Mouse (Mus musculus) urinary bladder, postnatal 14 days (tissue): Measurements from ENCODE around the gene Oxa1l.
"Not testable (repeated sequence)": the region's sequence is repeated elsewhere in the genome, so short reads cannot be mapped to it uniquely, and the experiment has no call there.

Source experiments
- DNase-seq: peaks from one replicate; pipeline ENCODE4 v3.0.0; 2021; ENCODE audit warnings: low spot score

The Oxa1l gene

DNA sequence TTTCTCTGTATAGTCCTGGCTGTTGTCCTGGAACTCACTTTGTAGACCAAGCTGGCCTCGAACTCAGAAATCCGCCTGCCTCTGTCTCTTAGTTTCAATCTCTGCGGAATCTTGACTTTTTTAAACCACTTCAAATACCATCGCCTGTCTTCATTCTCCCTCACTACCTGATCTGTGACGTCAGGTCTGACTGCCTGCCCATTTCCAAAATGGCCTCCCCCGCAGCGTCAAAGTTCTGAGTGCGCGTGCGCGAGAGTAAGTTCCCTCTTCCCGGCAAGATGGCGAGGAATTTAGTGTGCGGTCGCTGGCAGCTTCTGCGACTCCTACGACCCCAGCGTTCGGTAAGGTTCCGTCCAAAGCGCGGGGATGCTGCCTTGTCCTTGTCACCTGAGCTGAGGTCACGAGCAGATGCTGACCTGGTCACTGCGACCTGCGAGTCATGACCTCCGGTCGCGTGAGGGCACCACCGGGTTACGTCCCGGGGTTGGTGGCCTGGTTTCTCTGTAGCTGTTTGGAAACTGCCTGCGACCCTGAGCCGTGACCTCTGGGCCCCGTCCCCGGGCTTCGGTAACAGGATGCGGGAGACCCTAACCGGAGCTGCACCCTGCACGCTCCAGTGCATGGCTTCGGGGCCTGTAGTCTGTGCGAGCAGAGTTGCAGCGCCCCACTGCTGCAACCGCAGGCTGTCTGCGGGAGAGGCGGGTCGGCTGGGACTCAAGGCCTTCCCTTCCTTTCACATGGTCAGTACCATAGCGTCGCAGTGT lies at the start of gene Oxa1l:
TSS of gene Oxa1l (plus strand) at position 258 of the 764 bp plus-strand sequence.
- DNase-seq, result peak; percentile 96

DNA sequence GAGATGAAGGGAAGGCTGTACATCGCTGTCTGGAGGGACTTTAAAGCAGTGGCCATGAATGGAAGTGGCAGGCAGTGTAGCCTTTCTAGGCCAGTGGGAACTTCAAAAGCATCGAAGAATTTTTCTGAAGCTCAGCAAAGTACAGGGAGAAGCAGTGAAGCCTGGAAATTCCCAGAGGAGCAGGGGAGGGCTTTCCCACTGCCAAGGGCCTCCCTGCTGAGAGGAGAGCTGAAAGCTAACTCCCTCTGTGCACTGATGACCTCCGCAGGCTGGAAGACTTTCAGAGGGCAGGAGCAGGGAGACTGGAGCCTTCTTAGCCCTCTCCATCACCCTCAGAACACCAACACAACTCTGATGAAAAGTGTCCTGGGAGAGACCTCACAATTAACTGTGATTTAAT lies 48.9 kb upstream of the Oxa1l start:
- no peak for DNase-seq

DNA sequence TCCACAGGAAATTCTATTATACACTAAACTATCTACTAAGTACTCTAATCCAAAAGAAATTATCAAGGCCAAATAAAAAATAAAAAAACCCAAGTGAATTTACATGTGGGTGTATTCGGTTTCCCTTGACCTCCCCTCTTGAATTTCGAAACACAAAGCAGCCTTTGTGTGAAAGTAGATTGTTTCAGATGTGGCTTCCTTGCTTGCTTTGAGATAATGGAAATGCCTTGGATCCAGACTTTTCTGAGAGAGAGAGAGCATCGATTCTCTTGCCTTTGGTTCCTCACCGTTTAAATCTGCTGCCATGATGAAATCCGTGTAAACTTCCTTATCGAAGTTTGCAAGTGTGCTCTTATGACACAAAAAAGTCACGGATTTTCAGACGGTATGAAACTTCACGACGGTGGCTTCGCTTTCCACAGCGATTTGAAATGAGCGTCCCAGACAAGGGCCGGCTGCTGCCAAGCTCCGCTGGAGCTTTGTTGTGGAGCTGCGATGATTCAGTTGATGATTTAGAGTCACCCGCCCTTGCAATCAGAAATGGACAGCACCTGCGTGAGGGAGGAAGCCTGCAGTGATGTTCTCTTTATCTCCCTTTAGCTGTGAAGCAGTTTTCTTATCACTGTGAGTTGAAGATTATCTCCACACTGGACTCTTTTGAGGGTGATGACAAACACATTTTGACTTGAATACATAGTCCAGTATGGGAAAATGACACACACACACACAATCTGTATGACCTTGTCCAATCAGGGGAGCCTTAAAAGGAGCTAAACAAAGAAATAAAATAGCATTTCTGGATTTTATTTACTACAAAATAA lies 38.9 kb upstream of the Oxa1l start:
- no peak for DNase-seq

DNA sequence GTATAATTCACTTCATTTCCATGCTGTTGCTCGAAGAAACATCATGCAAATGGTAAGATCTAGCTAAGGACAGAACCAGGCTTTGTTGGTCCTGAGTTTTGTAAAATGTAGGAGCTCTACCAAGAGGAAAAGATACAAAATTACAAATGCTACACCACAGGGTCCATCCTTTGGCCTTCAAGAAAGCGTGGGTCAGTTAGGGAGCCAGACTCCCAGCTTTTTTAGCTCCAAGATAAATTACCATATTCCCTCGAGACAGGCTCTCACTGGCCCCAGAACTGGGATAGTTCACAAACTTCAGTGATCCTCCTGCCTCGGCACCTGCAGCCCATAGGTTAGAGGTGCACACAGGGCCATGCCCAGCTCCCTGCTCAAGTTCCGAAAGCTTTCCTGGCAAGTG lies 36.1 kb upstream of the Oxa1l start:
- no peak for DNase-seq

DNA sequence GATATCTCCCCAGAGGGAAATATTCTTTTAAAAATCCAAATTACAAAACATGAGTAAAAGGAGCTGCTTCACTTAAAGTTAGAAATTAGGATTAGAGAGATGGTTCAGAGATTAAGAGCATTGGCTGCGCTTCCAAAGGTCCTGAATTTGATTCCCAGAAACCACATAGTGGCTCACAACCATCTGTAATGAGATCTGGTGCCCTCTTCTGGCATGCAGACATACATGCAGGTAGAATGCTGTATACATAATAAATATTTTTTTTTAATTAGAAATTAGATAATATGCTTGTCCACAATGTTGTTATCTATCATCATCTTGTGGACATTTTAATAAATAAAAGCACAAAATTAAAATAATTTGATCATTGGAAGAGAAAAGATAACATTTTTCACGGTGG lies 32.1 kb upstream of the Oxa1l start:
- no peak for DNase-seq

DNA sequence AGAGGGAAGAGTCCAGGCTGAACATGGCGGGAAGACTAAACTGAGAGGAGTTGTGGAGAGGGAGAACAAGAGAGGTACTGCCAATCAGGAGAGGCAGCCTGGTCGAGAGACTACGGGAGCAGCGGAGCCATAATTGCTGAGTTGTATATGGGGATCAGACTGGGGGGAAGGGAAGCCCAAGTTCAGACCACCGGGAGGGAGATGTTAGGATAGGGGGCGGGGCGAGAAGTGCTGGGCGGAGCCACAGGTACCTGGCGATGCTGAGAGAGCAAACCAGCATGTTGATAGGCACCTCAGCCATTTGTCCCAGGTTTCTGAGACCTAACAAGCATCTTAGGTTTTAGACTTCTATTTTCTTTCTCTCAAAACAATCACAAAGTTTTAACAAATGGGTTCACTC lies 31.4 kb upstream of the Oxa1l start:
- DNase-seq, result no peak

DNA sequence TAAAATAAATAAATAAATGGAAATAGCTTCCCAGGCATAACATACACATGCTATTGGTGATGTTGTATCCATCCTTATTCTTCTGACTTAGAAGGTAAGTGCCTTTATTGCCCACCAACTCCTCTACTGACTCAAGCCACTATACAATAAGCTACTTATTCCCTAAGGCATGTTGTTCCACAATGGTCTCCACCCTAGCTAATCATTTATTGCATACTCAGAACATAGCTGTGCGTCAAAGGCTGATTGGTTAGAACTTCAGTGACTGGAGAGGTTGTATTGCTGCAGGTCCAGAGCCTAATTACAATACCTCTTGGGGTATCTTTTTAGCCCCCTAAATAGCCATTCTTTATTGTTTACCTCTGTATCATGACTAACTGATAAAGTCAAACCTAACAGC lies 29.5 kb upstream of the Oxa1l start:
- no peak for DNase-seq

DNA sequence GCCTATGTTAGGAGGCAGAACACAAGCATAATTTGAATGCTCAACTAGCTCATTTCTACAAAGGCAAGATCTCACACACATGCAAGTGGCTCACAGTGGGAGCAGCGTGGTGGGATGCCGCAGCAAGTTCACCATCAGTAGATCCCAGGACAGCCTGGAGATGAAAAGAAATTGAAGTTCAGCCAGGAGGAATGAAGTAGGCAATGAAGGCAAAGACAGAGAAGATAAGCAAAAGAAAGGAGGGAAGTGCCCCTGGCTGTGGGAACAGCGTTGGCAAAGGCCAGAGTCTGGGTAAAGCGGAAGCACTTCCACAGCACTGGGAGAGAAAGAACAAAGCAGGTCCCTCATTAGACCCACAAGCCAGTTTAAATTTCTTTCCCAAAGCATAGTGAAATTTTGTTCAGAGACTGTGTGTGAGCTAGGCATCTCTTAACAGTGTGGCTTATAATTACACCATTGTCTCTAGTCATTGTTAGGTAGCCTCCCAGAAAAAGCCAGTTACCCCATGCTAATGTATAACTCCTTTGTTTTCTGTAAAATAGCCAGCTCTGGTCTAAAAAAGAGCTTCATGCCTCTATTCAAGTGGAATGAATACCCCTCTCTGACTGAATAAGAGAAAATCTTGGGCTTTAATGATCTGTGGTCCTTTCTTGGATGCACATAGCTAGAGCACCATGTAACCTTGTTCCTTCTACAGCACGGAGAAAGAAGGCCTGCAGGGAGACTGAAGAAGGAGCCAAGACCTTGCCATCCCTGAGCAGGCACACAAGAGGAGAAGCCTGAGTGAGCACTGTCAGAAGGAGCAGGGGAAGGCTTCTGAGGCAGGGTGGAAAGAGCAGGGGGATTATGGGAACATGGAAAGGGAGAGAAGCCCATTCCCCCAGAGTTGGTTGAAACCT lies 28.2 kb upstream of the Oxa1l start:
- DNase-seq, result no peak

DNA sequence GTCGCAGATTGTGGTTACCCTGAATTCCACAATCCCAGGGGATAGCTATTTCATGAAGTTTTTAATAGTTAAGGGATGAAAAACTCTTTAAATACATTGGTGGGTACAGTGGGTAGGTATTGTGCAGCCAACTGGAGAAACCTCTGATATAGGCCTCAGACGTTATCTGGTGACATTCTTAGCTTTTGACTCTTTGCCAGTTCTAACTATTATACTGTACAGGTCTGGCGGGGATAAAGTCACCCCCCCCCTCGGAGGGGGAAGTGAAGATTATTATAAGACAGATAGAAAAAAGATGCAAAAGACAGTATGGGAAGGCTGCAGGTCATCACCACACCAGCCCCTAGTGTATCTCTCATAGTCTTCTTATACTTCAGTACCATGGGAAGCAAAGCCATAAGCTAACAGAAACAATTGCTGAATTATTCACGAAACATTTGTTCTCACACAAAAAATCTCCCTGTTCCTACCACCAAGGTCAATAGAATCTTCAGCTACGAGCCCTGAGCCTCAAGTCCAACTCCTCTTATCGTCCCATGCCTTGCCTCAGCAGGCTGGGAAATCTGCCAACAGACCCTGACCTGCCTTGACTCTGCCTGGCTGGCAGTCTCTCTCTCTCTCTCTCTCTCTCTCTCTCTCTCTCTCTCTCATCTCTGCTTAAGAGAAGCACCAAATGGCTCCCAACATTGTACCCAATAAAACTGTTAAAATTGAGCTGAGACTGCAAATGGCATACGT lies 27.0 kb upstream of the Oxa1l start:
- no peak for DNase-seq

DNA sequence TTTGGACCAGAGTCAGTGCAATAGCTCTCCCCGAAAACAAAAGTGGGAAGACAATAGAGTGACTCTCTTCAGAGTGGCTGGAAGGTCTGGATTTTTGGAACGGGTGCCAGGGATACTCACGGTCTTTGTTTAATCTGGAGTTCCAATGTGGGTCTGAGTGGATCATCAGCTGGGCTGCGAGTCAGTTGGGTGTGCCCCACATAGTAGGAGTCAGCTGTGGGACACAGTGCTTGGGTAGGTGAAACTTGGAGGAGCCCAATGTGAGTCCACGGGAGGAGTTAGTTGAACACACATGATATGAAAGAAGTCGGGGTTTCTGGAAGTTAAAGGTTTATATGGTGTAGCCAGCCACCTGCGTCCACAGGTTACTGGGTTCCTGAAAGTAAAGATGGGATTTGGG lies 19.8 kb upstream of the Oxa1l start:
- DNase-seq, result no peak

DNA sequence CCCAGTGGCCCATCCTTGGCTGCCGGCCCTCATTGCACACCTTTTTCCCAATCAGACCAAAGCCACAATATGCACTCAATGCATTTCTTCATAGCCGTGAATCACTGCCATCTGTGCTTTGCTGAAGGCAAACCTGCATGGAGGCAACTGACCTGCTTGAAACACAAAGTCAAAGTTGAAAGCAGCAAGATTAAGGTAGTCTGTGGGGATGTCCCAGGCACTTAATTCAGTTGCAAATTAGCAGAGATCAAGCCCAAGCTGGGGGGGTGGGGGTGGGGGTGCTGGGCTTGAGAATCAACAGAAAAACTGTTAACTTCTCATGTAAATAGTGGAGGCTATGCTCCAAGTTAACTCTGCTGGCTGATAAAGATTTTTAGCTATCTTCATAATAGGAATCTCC lies 18.8 kb upstream of the Oxa1l start:
- DNase-seq, result not testable (repeated sequence)

DNA sequence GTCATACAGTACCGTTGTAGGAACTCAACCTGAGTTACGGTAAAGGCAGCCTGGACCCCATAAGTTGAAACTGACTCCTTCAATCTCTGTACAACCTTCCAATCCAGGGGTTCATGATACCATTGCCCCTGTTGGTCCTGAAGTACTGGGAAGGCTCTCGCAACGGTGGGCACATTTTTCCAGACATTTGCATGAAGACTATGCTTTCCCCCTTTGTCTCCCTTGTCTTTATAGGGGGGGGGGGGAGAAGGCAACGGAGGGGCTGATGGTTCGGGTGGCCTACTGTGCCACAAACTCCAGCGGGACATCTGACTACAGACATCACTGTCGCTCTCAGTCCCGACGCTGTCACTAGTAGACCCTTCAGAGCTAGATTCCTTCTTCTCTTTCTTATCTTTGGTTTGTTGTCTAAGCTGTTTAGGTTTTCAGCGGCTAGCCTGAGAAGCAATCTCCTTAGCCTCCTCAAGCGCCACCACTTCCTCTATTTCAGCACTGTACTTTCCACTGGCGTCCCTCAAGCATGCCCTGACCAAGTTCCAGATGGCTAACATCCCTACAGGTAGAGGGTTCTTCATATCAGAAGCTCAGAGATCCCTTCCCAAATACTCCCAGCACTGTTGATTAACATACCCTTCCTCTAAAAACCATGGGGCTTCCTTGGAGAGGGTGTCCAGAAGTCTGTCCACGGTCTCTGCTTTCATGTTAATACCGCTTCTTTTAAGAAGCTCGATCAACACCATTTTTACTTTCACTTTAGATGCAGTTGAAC lies 9.7 kb upstream of the Oxa1l start:
- DNase-seq, result not testable (repeated sequence)

DNA sequence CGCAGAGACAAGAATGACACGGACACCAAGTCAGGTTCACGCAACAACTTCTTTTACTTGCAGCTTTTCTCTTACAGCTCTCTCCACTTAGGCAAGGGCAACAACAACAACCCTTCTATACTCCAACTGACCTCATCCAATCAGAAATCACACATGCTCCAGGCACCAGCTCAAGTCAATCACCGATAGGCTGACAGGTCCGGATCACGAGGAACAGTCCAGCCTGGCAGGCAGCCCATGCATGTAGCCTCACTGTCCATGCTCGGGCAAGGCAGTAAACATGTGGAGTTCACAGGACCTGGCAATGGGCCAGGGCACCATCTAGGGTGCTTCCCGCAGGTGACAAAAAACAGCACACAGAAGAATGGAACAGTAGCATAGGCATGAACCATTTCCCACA lies 8.3 kb upstream of the Oxa1l start:
- DNase-seq, result no peak

DNA sequence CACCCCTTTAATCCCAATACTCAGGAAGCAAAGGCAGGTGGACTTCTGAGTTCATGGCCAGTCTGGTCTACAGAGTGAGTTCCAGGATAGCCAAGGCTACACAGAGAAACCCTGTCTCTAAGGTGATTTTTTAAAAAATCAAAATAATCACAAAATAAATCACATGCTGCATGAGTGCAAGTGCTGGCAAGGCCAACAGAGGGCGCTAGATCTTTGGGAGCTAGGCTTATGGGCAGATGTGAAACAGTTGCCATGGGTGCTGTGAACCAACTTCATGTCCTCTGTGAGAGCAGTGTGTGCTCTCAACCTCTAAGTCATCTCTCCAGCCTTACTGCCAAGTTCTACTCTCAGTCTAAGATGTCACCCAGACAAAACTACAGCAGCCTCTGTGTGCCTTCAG lies 6.2 kb upstream of the Oxa1l start:
- no peak for DNase-seq

DNA sequence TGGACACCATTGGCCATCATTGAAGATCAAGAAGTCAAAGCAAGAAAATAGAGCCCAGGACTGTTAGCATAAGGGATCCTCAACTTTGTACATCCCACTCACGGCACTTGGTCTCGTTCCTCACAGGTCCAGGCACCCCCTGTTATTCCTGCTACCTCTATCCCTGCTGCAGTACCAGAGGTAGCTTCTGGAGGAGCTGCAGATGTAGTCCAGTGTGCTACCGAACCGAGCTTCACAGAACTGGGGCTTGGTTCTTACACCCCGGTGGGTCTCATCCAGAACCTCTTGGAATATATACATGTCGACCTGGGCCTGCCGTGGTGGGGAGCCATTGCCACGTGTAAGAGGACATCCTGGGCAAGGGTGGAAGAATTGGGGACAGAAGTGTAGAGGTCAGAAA lies 2.5 kb downstream of the Oxa1l start:
- no peak for DNase-seq

DNA sequence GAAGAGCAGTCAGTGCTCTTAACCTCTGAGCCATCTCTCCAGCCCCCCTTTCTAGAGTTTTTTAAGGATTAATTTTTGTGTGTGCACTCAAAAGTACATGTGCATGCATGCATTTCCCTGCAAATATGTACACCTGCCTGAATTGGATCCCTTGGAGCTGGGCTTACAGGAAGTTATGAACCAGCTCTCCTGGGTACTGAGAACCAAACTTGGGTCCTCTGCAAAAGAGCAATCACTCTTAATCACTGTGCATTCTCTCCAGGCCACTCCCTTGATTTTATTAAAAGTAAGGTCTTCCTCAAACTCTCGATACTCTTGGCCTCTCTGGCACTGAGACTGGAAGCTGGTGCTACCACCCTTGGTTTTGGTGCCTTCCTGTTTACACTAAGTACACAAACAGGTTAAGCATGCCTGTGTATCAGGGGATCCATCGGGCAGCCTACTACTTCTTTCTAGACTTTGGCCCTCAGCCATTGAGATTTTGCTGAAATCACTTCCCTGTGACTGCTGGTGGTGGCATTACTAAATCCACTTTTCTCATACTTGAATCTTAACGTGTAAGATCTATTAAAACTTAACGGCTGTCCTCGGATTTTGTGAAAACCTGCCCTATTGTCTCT lies 4.5 kb downstream of the Oxa1l start:
- DNase-seq, result peak; percentile 70

DNA sequence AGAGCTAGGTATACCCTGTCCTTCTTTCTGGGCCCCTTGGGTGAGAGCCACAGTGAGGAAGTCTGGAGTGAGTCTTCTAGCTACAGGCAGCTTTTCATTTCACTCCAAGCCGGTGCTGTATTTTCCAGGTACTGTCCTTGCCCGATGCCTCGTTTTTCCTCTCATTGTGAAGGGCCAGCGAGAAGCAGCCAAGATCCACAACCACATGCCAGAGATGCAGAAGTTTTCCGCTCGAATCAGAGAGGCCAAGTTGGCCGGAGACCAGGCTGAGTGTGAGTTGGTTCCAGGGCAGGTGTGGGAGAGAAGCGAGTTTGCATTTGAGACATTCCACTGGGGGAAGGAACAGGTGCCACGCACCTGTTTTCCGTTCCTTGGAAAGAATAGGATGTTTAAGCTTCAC lies 5.9 kb downstream of the Oxa1l start:
- no peak for DNase-seq

DNA sequence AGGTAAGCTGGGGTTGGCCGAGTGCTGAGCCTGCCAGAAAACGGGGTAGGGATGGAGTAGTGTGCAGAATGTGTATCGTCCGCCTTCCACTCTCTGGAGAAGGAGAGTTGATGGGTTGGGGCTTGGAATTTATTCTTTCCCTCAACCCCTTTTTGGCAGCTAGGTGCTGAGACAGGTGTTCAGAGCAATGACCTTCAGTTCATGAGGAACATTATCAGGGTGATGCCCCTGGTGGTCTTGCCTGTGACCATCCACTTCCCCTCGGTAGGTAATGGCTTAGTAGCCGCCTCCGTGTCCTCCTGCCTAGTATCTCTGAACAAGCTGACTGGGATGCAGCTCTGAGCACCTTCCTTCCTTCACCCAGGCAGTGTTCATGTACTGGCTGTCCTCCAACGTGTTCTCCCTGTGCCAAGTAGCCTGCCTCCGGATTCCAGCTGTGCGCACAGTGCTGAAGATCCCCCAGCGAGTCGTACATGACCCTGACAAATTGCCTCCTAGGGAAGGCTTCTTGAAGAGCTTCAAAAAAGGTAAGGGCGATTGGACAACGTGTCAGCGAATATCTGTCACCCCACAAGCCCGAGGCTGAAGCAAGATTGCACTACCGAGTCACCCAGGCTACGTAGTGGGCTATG lies 6.9 kb downstream of the Oxa1l start:
- no peak for DNase-seq

DNA sequence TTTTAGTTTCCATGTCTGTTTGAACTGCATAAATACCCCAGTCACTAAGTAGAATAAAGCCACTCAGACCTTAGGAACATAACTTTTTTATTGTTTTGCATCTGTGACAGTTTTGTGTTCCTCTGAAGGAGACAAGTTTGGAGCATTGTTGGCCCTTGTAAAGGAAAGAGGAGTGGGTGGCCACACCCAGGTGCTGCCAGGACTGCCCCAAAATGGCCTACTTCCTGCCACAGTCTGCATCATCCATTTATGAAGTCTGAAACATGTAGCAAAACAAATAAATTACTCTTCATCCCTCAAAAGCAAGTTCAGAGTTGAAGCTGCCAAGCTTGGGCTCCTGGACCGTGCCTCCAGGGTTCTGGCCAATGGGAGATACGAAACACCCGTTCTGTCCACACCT lies 8.7 kb downstream of the Oxa1l start:
- DNase-seq, result no peak

DNA sequence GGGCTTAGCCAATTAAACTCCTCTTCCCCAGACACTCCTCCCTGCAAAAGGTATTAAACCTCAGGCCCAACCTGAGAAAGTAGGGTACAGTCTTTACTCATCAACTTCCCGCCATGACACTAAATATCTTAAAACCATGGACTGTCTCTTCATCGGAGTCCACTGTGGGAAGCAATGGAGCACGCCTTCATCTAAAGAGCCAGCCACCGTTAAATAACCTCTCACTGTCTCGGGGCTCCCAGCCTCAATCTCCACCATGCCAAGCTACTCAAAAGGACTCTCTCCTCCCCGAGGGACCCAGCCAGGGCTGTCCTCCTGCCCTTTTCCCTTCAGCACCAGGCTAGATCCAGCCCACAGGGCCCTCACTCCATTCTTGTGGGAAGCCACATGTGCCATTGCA lies 10.0 kb downstream of the Oxa1l start:
- no peak for DNase-seq
